Mouse (Mus musculus) midbrain, postnatal 0 days (tissue): ENCODE measurements around the gene Itga2. TPM values are rescaled to one million over a fixed set of nuclear protein-coding genes. Genes with fewer than 3 reads are reported as not detected.

Experiments
- ATAC-seq: fragments of 200-750 bp; cut with Nextera tagmentation; 2 replicates; pipeline ENCODE4 v1.8.0; 2017; ENCODE audit warnings: moderate number of reproducible peaks, mild to moderate bottlenecking, moderate TSS enrichment, moderate library complexity; ENCODE audit not compliant: low FRiP score
- DNase-seq: peaks from one replicate; pipeline ENCODE4 v3.0.0-alpha.2; 2015; ENCODE audit warnings: low spot score
- H3K27ac ChIP-seq: fragments of 300-500 bp; sonication (generic); 2 replicates; pipeline ENCODE4 v1.5.1; 2014; ENCODE audit warnings: low read depth, mild to moderate bottlenecking, low read length, mixed read lengths
- H3K27me3 ChIP-seq: fragments of 300-500 bp; sonication (generic); 2 replicates; pipeline ENCODE4 v1.6.1; 2014; ENCODE audit warnings: low read length, control low read depth, mixed read lengths; ENCODE audit not compliant: insufficient read depth
- H3K36me3 ChIP-seq: fragments of 300-500 bp; sonication (generic); 2 replicates; pipeline ENCODE4 v1.6.1; 2014; ENCODE audit warnings: low read length, control low read depth, mixed read lengths; ENCODE audit not compliant: insufficient read depth
- H3K4me1 ChIP-seq: fragments of 300-500 bp; sonication (generic); 2 replicates; pipeline ENCODE4 v1.6.1; 2014; ENCODE audit warnings: mild to moderate bottlenecking, control low read depth, antibody characterized with exemption, low read length, mixed read lengths; ENCODE audit not compliant: insufficient read depth
- H3K4me2 ChIP-seq: fragments of 300-500 bp; sonication (generic); 2 replicates; pipeline ENCODE4 v1.6.1; 2014; ENCODE audit warnings: low read depth, mild to moderate bottlenecking, low read length, mixed read lengths; ENCODE audit not compliant: poor library complexity, severe bottlenecking
- H3K4me3 ChIP-seq: fragments of 300-500 bp; sonication (generic); 2 replicates; pipeline ENCODE4 v1.5.1; 2014; ENCODE audit warnings: low read depth, mild to moderate bottlenecking, low read length, moderate library complexity
- H3K9ac ChIP-seq: fragments of 300-500 bp; sonication (generic); replicated peaks from 2 replicates; pipeline ENCODE4 v1.6.1; 2014; ENCODE audit warnings: mild to moderate bottlenecking, low read length, moderate library complexity, mixed read lengths; ENCODE audit not compliant: poor library complexity, severe bottlenecking
- H3K9me3 ChIP-seq: fragments of 300-500 bp; sonication (generic); 2 replicates; pipeline ENCODE4 v1.6.1; 2016; ENCODE audit warnings: low read length, control low read depth
- CTCF ChIP-seq: IDR thresholded peaks from 2 replicates; pipeline ENCODE4 v1.5.1; 2016; ENCODE audit warnings: antibody characterized with exemption, mild to moderate bottlenecking
- WGBS: fragments of 180-500 bp; shearing (Covaris S2); extraction: QIAGEN DNeasy Blood & Tissue Kit; methylation state at CpG from one replicate; pipeline ENCODE4 v1.1.7; 2014; 5-methylcytosine and 5-hydroxymethylcytosine counted together
- polyA plus RNA-seq: library from polyadenylated mRNA; unstranded; fragments of >200 nt; fragmentation: Nextera tagmentation; extraction: Ambion mirVana; gene quantifications from 2 replicates; pipeline ENCODE4 v1.2.1, GENCODE M21; 2015
- total RNA-seq: library from RNA; depleted of rRNA; stranded (reverse); fragments of >200 nt; gene quantifications from 2 replicates; pipeline ENCODE4 v1.2.3, GENCODE M21; 2014; rRNA removed

Itga2 gene
- 0.80 and 1.1 TPM in 2 replicates for total RNA-seq
- 0.31 and 0.39 TPM in 2 replicates for polyA plus RNA-seq

GRCm38 (mm10) chr13:114931775-114932294 lies at the start of gene Itga2:
Gene Itga2, minus strand, starts transcription at chr13:114932100.
- ATAC-seq, result 0 out of 2 replicates have a peak, but pooled peaks have one; percentile 38
- peak; percentile 27 for DNase-seq
- peaks cover 6% of the 10 kb centered on the region; the same call in 1 of the 2 replicates for H3K4me1 ChIP-seq
- 3% methylated on average over 28 of the region's 28 CpGs for WGBS
- H3K27me3 ChIP-seq, result peaks cover 33% of the 10 kb centered on the region
- no peak within 1 kb of the TSS for H3K27ac ChIP-seq
- H3K9me3 ChIP-seq, result no peaks in the 10 kb centered on the region
- peak within 1 kb of the TSS; percentile 39 for H3K4me3 ChIP-seq
- H3K36me3 ChIP-seq, result no peaks in the 10 kb centered on the region
- peak; percentile 49 for TF ChIP-seq CTCF
- H3K9ac ChIP-seq, result no peak within 1 kb of the TSS
- H3K4me2 ChIP-seq, result peak within 1 kb of the TSS; percentile 87

DNA sequence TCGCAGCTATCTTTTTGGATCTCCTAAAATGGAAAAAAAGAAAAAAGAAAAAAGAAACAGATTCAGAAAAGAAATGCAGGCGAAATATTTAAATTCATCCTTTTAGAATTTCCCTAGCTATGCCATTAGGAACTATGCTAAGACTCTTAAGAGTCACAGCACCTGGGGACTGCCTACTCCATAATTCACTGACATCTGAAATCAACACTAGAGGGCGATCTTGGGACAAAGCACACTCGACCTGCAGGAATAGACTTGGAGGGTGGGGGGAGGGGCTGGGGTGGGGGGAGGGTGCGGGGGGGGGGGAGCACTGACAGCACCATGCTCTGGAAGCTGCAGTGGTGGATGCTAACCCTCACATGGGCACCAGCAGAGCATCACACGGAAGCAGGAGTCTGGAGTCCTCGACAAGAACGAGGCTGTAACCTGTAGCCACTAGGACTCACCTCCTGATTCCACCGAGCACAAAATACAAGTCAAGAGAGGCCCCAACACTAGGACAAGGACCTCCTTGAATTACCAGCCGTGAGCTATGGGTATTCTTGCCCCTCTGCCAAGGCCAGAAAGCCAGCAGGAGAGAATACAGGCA lies 49.0 kb upstream of the Itga2 start:
- Histone ChIP-seq H3K27ac (no peak overlapping the region), H3K27me3 (no peaks in the 10 kb centered on the region), H3K9ac (no peak overlapping the region), H3K4me3 (no peak overlapping the region), H3K4me1 (no peaks in the 10 kb centered on the region), H3K36me3 (no peaks in the 10 kb centered on the region), H3K4me2 (no peak overlapping the region), H3K9me3 (no peaks in the 10 kb centered on the region)
- WGBS, result 45% methylated on average over 10 of the region's 10 CpGs
- ATAC-seq, result no peak
- DNase-seq, result peak; percentile 30
- TF ChIP-seq CTCF, result peak; percentile 59

DNA sequence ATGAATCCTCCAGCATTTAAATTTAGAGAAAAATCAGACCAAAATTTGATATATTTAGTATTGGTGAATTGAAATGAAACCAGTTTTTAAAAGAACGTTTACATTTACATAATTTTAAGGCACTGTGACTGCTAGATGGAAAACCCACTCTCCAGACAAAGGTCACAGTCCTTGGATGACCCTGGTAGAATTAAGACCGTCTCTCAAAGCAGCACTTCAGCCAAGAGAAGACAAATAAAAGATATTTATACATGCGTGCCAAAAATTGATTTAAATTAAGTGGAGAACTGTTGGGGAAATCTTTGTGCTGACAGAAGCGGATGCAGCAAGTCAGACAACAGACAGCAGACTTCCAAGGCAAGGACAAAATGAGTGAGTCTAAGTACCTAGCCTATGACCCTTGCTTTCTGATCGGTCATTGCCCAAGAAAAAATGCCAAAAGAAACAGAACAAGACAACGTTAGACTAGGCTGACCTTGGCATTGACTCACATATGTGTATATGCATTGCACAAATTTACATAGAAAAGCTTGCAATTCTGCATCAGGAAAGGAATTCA lies 42.7 kb upstream of the Itga2 start:
- Histone ChIP-seq H3K9me3 (no peaks in the 10 kb centered on the region), H3K27me3 (no peaks in the 10 kb centered on the region), H3K4me1 (no peaks in the 10 kb centered on the region), H3K4me3 (no peak overlapping the region), H3K9ac (no peak overlapping the region), H3K27ac (no peak overlapping the region), H3K36me3 (no peaks in the 10 kb centered on the region), H3K4me2 (no peak overlapping the region)
- no peak for TF ChIP-seq CTCF
- DNase-seq, result no peak
- WGBS, result 72% methylated on average over 6 of the region's 6 CpGs
- ATAC-seq, result no peak

DNA sequence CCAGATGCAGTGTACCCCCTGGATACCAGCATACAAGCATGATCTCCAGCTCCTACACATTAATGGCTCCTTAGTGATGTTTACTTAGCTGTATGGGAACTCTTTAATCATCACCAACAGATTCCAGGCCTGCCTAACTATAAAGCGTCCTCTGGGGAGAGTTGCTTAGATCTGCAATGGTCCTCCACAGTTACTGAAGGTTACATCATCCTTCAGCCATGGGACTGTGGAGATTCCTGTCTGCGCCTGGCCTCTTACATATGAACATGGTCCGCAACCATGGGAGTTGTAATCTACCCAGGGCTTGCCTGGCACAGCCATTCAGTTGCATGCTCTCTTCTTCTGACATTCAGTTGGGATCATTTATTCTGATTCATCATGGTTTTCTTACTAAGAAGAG lies 40.0 kb upstream of the Itga2 start:
- ATAC-seq (no peak), DNase-seq (no peak)
- no peaks in the 10 kb centered on the region for H3K9me3 ChIP-seq
- no peak overlapping the region for H3K27ac ChIP-seq
- H3K4me1 ChIP-seq, result no peaks in the 10 kb centered on the region
- no peak overlapping the region for H3K9ac ChIP-seq
- H3K36me3 ChIP-seq, result no peaks in the 10 kb centered on the region
- H3K4me2 ChIP-seq, result no peak overlapping the region
- WGBS, result 94% methylated on average over 3 of the region's 3 CpGs
- H3K4me3 ChIP-seq, result no peak overlapping the region
- TF ChIP-seq CTCF, result no peak
- H3K27me3 ChIP-seq, result no peaks in the 10 kb centered on the region

GRCm38 (mm10) chr13:114964233-114964632 lies 32.3 kb upstream of the Itga2 start:
- Histone ChIP-seq H3K9me3 (no peaks in the 10 kb centered on the region), H3K4me1 (no peaks in the 10 kb centered on the region), H3K36me3 (no peaks in the 10 kb centered on the region), H3K27ac (no peak overlapping the region), H3K9ac (no peak overlapping the region), H3K4me3 (no peak overlapping the region), H3K27me3 (no peaks in the 10 kb centered on the region), H3K4me2 (no peak overlapping the region)
- TF ChIP-seq CTCF, result peak; percentile 95
- ATAC-seq (peak; percentile 84), DNase-seq (peak; percentile 90)
- 42% methylated on average over 2 of the region's 2 CpGs for WGBS

- DNase-seq (no peak), ATAC-seq (no peak)
- no peaks in the 10 kb centered on the region for H3K4me1 ChIP-seq
- H3K9me3 ChIP-seq, result no peaks in the 10 kb centered on the region
- no peaks in the 10 kb centered on the region for H3K27me3 ChIP-seq
- no peak overlapping the region for H3K4me2 ChIP-seq
- H3K9ac ChIP-seq, result no peak overlapping the region
- H3K36me3 ChIP-seq, result no peaks in the 10 kb centered on the region
- H3K27ac ChIP-seq, result no peak overlapping the region
- TF ChIP-seq CTCF, result no peak
- H3K4me3 ChIP-seq, result no peak overlapping the region
These were observed 22.6 kb upstream of the Itga2 start for GRCm38 (mm10) chr13:114954516-114954915.
